Mouse (Mus musculus) limb, embryonic 12.5 days (tissue): ENCODE measurements around the gene Ccdc85c. TPM values are rescaled to one million over a fixed set of nuclear protein-coding genes. Genes with fewer than 3 reads are reported as not detected.

Source experiments
- ATAC-seq: fragments of 200-750 bp; cut with Nextera tagmentation; 2 replicates; pipeline ENCODE4 v1.8.0; 2017; ENCODE audit warnings: low read depth, moderate TSS enrichment; ENCODE audit not compliant: insufficient number of reproducible peaks, insufficient read depth, low FRiP score, low TSS enrichment
- H3K27ac ChIP-seq: fragments of 300-500 bp; sonication (generic); 2 replicates; pipeline ENCODE4 v1.5.1; 2016; ENCODE audit warnings: mild to moderate bottlenecking, moderate library complexity
- H3K27me3 ChIP-seq: fragments of 300-500 bp; sonication (generic); 2 replicates; pipeline ENCODE4 v1.6.1; 2016; ENCODE audit warnings: mild to moderate bottlenecking, moderate library complexity
- H3K36me3 ChIP-seq: fragments of 300-500 bp; sonication (generic); 2 replicates; pipeline ENCODE4 v1.6.1; 2016; ENCODE audit warnings: mild to moderate bottlenecking, moderate library complexity
- H3K4me1 ChIP-seq: fragments of 300-500 bp; sonication (generic); replicated peaks from 2 replicates; pipeline ENCODE4 v1.6.1; 2016
- H3K4me2 ChIP-seq: fragments of 300-500 bp; sonication (generic); 2 replicates; pipeline ENCODE4 v1.6.1; 2016; ENCODE audit warnings: mild to moderate bottlenecking, moderate library complexity
- H3K4me3 ChIP-seq: fragments of 300-500 bp; sonication (generic); replicated peaks from 2 replicates; pipeline ENCODE4 v1.5.1; 2016; ENCODE audit warnings: mild to moderate bottlenecking
- H3K9ac ChIP-seq: fragments of 300-500 bp; sonication (generic); replicated peaks from 2 replicates; pipeline ENCODE4 v1.6.1; 2016; ENCODE audit warnings: mild to moderate bottlenecking, moderate library complexity
- H3K9me3 ChIP-seq: fragments of 300-500 bp; sonication (generic); 2 replicates; pipeline ENCODE4 v1.6.1; 2016; ENCODE audit warnings: mild to moderate bottlenecking, moderate library complexity
- WGBS: fragments of 180-500 bp; shearing (Covaris S2); methylation state at CpG from one replicate; pipeline ENCODE4 v1.1.7; 2016; 5-methylcytosine and 5-hydroxymethylcytosine counted together
- polyA plus RNA-seq: library from polyadenylated mRNA; unstranded; fragments of >200 nt; fragmentation: Nextera tagmentation; extraction: Ambion mirVana; gene quantifications from 2 replicates; pipeline ENCODE4 v1.2.1, GENCODE M21; 2016

The Ccdc85c gene
- polyA plus RNA-seq, 1 experiment from 2014 or later: 6.6 TPM

DNA sequence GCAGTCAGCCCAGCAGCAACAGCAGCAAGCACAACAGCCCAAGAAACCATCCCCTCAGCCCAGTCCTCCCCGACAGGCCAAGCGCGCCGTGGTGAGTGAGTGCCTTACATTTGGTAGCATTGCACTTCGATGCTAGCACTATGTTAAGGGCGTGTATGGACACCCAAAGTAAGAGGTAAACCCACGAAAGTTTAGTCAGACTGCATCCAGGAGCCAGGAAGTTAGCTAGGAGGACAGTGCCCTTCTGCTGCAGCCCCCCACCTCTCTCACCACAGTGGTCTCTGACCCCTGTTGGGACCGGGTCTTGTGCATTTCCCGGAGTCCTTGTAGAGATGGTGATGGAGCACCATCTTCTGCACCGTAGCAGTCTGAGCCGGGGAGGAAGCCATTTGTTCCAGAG, 79.5 kb downstream of the Ccdc85c start:
- Histone ChIP-seq H3K27me3 (no peaks in the 10 kb centered on the region), H3K36me3 (peaks cover 100% of the 10 kb centered on the region), H3K9me3 (no peaks in the 10 kb centered on the region), H3K4me2 (no peak overlapping the region), H3K27ac (no peak overlapping the region), H3K4me3 (no peak overlapping the region), H3K4me1 (no peaks in the 10 kb centered on the region), H3K9ac (no peak overlapping the region)
- no peak for ATAC-seq
- WGBS: 94% methylated on average over 11 of the region's 11 CpGs

DNA sequence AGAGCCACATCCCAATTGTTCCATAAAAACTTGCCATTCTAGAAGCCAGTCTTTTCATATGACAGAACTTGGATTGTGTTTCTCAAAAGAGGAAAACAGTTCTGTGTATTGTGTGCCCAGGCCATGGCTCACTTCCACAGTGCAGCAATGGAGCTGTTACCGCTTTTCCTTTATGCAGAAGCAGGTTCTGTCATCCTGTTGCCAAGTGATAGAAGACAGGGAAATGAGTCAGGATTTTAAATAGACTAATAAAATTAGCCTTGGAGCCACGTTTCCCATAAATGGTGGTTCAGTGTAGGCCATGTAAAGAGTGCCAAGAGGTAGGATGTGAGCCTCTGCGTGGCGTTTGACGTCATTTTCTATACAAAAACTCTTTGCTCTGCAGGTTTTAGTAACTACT, 81.3 kb downstream of the Ccdc85c start:
- H3K9ac ChIP-seq: no peak overlapping the region
- H3K27me3 ChIP-seq: no peaks in the 10 kb centered on the region
- no peak for ATAC-seq
- WGBS: 75% methylated on average over 5 of the region's 5 CpGs
- H3K36me3 ChIP-seq: peaks cover 100% of the 10 kb centered on the region
- no peak overlapping the region for H3K4me3 ChIP-seq
- H3K4me2 ChIP-seq: no peak overlapping the region
- H3K4me1 ChIP-seq: no peaks in the 10 kb centered on the region
- H3K27ac ChIP-seq: no peak overlapping the region
- H3K9me3 ChIP-seq: no peaks in the 10 kb centered on the region

- 89% methylated on average over 6 of the region's 6 CpGs for WGBS
- Histone ChIP-seq H3K9ac (no peak overlapping the region), H3K27me3 (no peaks in the 10 kb centered on the region), H3K4me3 (no peak overlapping the region), H3K4me2 (no peak overlapping the region), H3K27ac (no peak overlapping the region), H3K36me3 (peaks cover 93% of the 10 kb centered on the region), H3K4me1 (no peaks in the 10 kb centered on the region), H3K9me3 (no peaks in the 10 kb centered on the region)
- ATAC-seq: no peak
Observed at GRCm38 (mm10) chr12:108187541-108188091, 87.6 kb downstream of the Ccdc85c start.

- 93% methylated on average over 6 of the region's 6 CpGs for whole genome bisulfite sequencing
Observed at GRCm38 (mm10) chr12:108181716-108182115, 93.5 kb downstream of the Ccdc85c start.

DNA sequence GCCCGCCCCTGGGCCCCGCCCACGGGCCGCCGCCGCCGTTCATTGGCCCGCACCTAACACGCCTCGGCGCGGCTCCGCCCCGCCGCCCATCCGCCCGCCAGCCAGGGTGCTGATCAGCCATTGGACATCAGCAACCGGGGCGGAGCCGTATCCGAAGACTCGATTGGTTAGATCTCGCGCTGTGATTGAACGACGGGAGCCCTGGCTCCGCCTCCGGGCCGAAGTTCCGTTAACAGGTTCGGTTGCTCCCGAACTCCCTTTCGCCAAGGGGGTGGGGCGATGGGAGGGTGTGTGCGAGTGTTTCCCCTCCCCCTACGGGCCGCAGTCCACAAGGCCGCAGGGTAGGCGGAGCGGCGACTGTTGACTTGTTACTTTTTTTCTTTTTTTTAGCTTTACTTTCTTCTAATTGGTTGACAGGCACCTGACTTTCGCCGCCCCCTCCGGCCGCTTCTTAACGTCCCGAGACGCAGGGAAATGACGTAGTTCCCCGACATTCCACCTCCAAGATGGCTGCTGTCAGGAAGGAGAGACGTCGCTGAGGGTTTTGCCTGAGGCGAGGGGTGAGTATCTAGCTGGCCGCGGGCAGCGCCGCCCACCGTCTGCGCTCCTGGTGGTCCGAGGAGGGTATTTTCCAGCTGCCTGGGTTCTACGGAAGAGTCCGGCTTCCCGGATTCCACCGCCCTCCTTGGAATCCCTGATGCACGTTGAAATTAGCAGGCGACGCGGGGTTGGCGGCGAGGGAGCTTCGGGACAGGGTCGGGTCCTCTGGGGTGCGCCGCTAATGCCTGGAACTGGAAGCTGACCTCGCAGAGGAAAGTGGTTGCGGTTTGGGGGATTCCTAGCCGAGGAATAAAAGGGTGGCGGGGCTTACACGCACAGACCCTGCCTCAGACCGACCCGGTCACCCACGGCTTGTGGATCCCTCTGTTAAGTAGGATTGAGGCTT, 95.6 kb downstream of the Ccdc85c start, which contains the start of gene Ccnk:
Ccnk (plus strand) TSS at position 259 of the 946 bp plus-strand sequence.
- no peaks in the 10 kb centered on the region for H3K9me3 ChIP-seq
- H3K27ac ChIP-seq: peak within 1 kb of the TSS; percentile 87
- peak within 1 kb of the TSS; percentile 97 for H3K4me3 ChIP-seq
- ATAC-seq: peak; percentile 97
- H3K9ac ChIP-seq: peak within 1 kb of the TSS; percentile 94
- under 1% methylated on average over 82 of the region's 82 CpGs for WGBS
- peaks cover 28% of the 10 kb centered on the region for H3K36me3 ChIP-seq
- H3K27me3 ChIP-seq: no peaks in the 10 kb centered on the region
- peaks cover 38% of the 10 kb centered on the region for H3K4me1 ChIP-seq
- H3K4me2 ChIP-seq: peak within 1 kb of the TSS; percentile 85

More at GRCm38 (mm10) chr12:108181716-108182115, 93.5 kb downstream of the Ccdc85c start:
- Histone ChIP-seq H3K4me2 (no peak overlapping the region), H3K27ac (no peak overlapping the region), H3K9me3 (no peaks in the 10 kb centered on the region), H3K36me3 (peaks cover 46% of the 10 kb centered on the region), H3K4me3 (no peak overlapping the region), H3K9ac (no peak overlapping the region), H3K27me3 (no peaks in the 10 kb centered on the region), H3K4me1 (peaks cover 25% of the 10 kb centered on the region)
- ATAC-seq: no peak

GRCm38 (mm10) chr12:108179246-108179320, 96.1 kb downstream of the Ccdc85c start, which contains the start of gene Setd3:
Gene Setd3, minus strand, starts transcription at chr12:108179314.
- no peak for ATAC-seq
- peaks cover 39% of the 10 kb centered on the region for H3K4me1 ChIP-seq
- no peaks in the 10 kb centered on the region for H3K27me3 ChIP-seq
- H3K27ac ChIP-seq: peak within 1 kb of the TSS; percentile 87
- 0% methylated on average over 8 of the region's 9 CpGs for WGBS
- H3K9me3 ChIP-seq: no peaks in the 10 kb centered on the region
- peaks cover 24% of the 10 kb centered on the region for H3K36me3 ChIP-seq
- H3K4me3 ChIP-seq: peak within 1 kb of the TSS; percentile 97
- peak within 1 kb of the TSS; percentile 94 for H3K9ac ChIP-seq
- peak within 1 kb of the TSS; percentile 85 for H3K4me2 ChIP-seq

GRCm38 (mm10) chr12:108178331-108179245, 96.6 kb downstream of the Ccdc85c start:
- H3K4me2 ChIP-seq: peak overlapping the region; percentile 85

DNA sequence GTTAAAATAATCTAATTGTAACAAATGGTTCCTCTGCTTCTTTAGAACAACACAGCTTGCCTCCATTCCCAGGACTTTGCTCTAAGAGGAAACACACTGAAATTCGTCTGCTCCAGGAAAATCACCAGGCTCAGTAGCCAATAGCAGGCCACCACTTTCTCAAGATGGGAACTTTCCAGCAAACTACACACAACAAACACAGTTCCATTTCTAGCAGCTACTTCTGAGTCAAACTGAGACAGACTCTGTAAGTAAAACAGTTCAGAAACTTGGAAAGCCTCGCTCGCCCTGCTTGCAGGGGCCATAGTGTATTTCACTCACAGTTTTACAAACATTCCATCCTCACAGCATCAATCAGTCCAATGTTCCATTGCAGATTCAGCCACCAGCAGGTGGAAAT, 98.9 kb downstream of the Ccdc85c start:
- ATAC-seq: no peak
- H3K4me3 ChIP-seq: no peak overlapping the region
- 73% methylated on average over 3 of the region's 3 CpGs for WGBS
- H3K27ac ChIP-seq: no peak overlapping the region
- no peaks in the 10 kb centered on the region for H3K9me3 ChIP-seq
- H3K4me1 ChIP-seq: peaks cover 42% of the 10 kb centered on the region
- no peak overlapping the region for H3K9ac ChIP-seq
- no peaks in the 10 kb centered on the region for H3K27me3 ChIP-seq
- peak overlapping the region; percentile 10; the same call in 1 of the 2 replicates for H3K4me2 ChIP-seq
- no peaks in the 10 kb centered on the region for H3K36me3 ChIP-seq

More at GRCm38 (mm10) chr12:108178331-108179245, 96.6 kb downstream of the Ccdc85c start:
- peak overlapping the region; percentile 94 for H3K9ac ChIP-seq
- peak overlapping the region; percentile 97 for H3K4me3 ChIP-seq
- no peaks in the 10 kb centered on the region for H3K9me3 ChIP-seq
- peaks cover 39% of the 10 kb centered on the region for H3K4me1 ChIP-seq
- ATAC-seq: no peak; the same call in 1 of the 2 replicates
- under 1% methylated on average over 98 of the region's 103 CpGs for WGBS
- H3K36me3 ChIP-seq: peaks cover 20% of the 10 kb centered on the region
- no peaks in the 10 kb centered on the region for H3K27me3 ChIP-seq
- H3K27ac ChIP-seq: peak overlapping the region; percentile 87

GRCm38 (mm10) chr12:108174606-108175505, 100.4 kb downstream of the Ccdc85c start:
- Histone ChIP-seq H3K9ac (no peak overlapping the region), H3K27me3 (no peaks in the 10 kb centered on the region), H3K27ac (no peak overlapping the region), H3K4me2 (no peak overlapping the region), H3K4me1 (peaks cover 31% of the 10 kb centered on the region), H3K36me3 (no peaks in the 10 kb centered on the region), H3K4me3 (no peak overlapping the region), H3K9me3 (no peaks in the 10 kb centered on the region)
- no peak for ATAC-seq
- WGBS: 66% methylated on average over 8 of the region's 8 CpGs

- peaks cover 25% of the 10 kb centered on the region for H3K4me1 ChIP-seq
- no peak overlapping the region for H3K27ac ChIP-seq
Observed at GRCm38 (mm10) chr12:108172639-108173038, 102.6 kb downstream of the Ccdc85c start.

More at GRCm38 (mm10) chr12:108172639-108173038, 102.6 kb downstream of the Ccdc85c start:
- no peak for ATAC-seq
- Histone ChIP-seq H3K36me3 (no peaks in the 10 kb centered on the region), H3K27me3 (no peaks in the 10 kb centered on the region), H3K4me2 (no peak overlapping the region), H3K9ac (no peak overlapping the region), H3K4me3 (no peak overlapping the region), H3K9me3 (no peaks in the 10 kb centered on the region)
- 79% methylated on average over 4 of the region's 4 CpGs for WGBS
